Mouse (Mus musculus) midbrain, embryonic 10.5 days (tissue): ENCODE results near the gene Arl1. TPM values are rescaled to one million over a fixed set of nuclear protein-coding genes. Genes with fewer than 3 reads are reported as not detected.
"Not testable (repeated sequence)": the region's sequence is repeated elsewhere in the genome, so short reads cannot be mapped to it uniquely, and the experiment has no call there.

Experiments
- DNase-seq: peaks from one replicate; pipeline ENCODE4 v3.0.0-alpha.2; 2017; ENCODE audit warnings: low spot score
- H3K27ac ChIP-seq: fragments of 300-500 bp; sonication (generic); replicated peaks from 2 replicates; pipeline ENCODE4 v1.5.1; 2016; ENCODE audit warnings: mild to moderate bottlenecking
- H3K27me3 ChIP-seq: fragments of 300-500 bp; sonication (generic); 2 replicates; pipeline ENCODE4 v1.6.1; 2016; ENCODE audit warnings: low read depth, mild to moderate bottlenecking; ENCODE audit not compliant: poor library complexity, severe bottlenecking
- H3K36me3 ChIP-seq: fragments of 300-500 bp; sonication (generic); 2 replicates; pipeline ENCODE4 v1.6.1; 2016; ENCODE audit warnings: mild to moderate bottlenecking, moderate library complexity
- H3K4me1 ChIP-seq: fragments of 300-500 bp; sonication (generic); 2 replicates; pipeline ENCODE4 v1.6.1; 2016
- H3K4me3 ChIP-seq: fragments of 300-500 bp; sonication (generic); 2 replicates; pipeline ENCODE4 v1.5.1; 2016; ENCODE audit warnings: mild to moderate bottlenecking, moderate library complexity
- H3K9me3 ChIP-seq: fragments of 300-500 bp; sonication (generic); replicated peaks from 2 replicates; pipeline ENCODE4 v1.6.1; 2016; ENCODE audit warnings: mild to moderate bottlenecking
- WGBS: fragments of 180-500 bp; shearing (Covaris S2); methylation state at CpG from one replicate; pipeline ENCODE4 v1.1.7; 2016; 5-methylcytosine and 5-hydroxymethylcytosine counted together
- polyA plus RNA-seq: library from polyadenylated mRNA; unstranded; fragments of >200 nt; fragmentation: Nextera tagmentation; extraction: Ambion mirVana; gene quantifications from 2 replicates; pipeline ENCODE4 v1.2.1, GENCODE M21; 2016

Arl1 gene
- polyA plus RNA-seq, 1 experiment from 2014 or later = 162 TPM

DNA sequence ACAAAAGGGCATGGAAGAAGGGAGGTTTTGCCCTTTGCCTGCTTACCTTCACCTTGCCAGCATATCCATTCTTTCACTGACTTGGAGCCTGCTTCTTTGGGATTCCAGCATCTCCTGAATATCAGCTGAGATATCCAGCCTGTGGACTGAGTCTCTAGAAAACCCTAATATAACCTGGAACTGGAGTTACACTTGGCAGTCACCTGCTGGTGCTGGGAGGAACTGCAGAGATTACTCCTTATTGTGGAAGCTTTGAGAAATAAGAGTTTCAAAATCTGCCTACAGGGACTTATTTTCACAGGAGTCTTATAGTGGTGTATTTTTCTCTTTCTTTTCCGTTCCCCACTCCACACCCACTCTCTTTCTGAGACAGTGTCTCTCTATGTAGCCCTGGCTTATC lies 3.5 kb upstream of the Arl1 start:
- Histone ChIP-seq H3K27ac (no peak overlapping the region), H3K27me3 (no peaks in the 10 kb centered on the region), H3K4me3 (no peak overlapping the region), H3K36me3 (no peaks in the 10 kb centered on the region), H3K4me1 (peaks cover 11% of the 10 kb centered on the region), H3K9me3 (no peaks in the 10 kb centered on the region)
- 35% methylated on average over 1 of the region's 1 CpGs for WGBS
- DNase-seq = peak; percentile 30

DNA sequence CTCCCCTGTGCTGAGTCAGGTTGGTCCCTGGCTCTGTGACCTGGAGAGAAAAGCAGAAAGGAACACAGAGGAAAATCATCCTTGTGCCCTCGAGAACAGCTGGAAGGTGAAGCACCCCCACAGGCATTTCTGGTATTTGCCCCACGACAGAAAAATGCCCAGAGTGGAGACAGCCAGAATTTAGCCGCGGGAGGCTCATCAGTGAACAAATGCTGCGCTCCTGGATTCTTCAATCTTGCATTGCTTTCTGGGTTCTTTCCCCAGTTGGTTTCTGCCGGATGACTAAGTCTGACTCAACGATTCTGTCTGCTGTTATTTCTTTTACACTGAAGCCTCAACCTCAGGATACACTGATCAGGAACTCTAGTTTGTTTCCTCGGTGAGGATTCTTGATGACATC lies 2.5 kb upstream of the Arl1 start:
- Histone ChIP-seq H3K9me3 (no peaks in the 10 kb centered on the region), H3K27me3 (no peaks in the 10 kb centered on the region), H3K4me3 (no peak overlapping the region), H3K4me1 (peaks cover 19% of the 10 kb centered on the region), H3K36me3 (no peaks in the 10 kb centered on the region), H3K27ac (no peak overlapping the region)
- 74% methylated on average over 8 of the region's 8 CpGs for WGBS
- no peak for DNase-seq

GRCm38 (mm10) chr10:88731496-88732308 lies 1.0 kb downstream of the Arl1 start:
- Histone ChIP-seq H3K4me1 (peaks cover 19% of the 10 kb centered on the region), H3K27ac (peak overlapping the region; percentile 90), H3K36me3 (peaks cover 16% of the 10 kb centered on the region), H3K27me3 (no peaks in the 10 kb centered on the region), H3K9me3 (no peaks in the 10 kb centered on the region), H3K4me3 (peak overlapping the region; percentile 92)
- 2% methylated on average over 59 of the region's 61 CpGs for WGBS
- DNase-seq = no peak

- Histone ChIP-seq H3K36me3 (peaks cover 22% of the 10 kb centered on the region), H3K9me3 (no peaks in the 10 kb centered on the region), H3K27ac (peak overlapping the region; percentile 90; the same call in 1 of the 2 replicates), H3K27me3 (no peaks in the 10 kb centered on the region), H3K4me3 (peak overlapping the region; percentile 92), H3K4me1 (peaks cover 19% of the 10 kb centered on the region)
- whole genome bisulfite sequencing = 23% methylated on average over 6 of the region's 6 CpGs
- no peak for DNase-seq
Measured at GRCm38 (mm10) chr10:88732309-88732622, 1.6 kb downstream of the Arl1 start.

GRCm38 (mm10) chr10:88739074-88739473 lies 8.4 kb downstream of the Arl1 start:
- not testable (repeated sequence) for H3K27ac ChIP-seq, H3K9me3 ChIP-seq, H3K4me1 ChIP-seq, DNase-seq, H3K4me3 ChIP-seq, H3K27me3 ChIP-seq
- WGBS = 94% methylated on average over 8 of the region's 8 CpGs
- H3K36me3 ChIP-seq = peaks cover 77% of the 10 kb centered on the region

DNA sequence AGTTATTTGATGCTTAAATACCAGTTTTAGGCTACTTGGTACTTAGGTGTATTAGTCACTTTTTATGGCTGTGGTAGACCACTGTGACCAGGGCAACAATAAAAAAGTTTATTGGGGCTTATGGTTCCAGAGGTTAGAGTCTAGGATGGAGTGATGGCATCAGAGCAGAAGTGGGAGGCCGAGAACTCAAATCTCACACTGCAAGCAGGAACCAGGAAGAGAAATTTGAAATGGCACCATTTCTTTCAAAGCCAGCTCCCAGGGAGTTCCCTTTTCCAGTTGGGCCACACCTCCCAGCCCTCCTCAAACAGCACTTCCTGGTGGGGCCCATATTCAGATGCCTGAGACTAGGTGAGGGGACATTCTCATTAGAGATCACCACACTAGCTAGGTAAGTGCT lies 9.2 kb downstream of the Arl1 start:
- peaks cover 81% of the 10 kb centered on the region for H3K36me3 ChIP-seq
- H3K4me3 ChIP-seq = no peak overlapping the region
- H3K4me1 ChIP-seq = no peaks in the 10 kb centered on the region
- H3K27ac ChIP-seq = no peak overlapping the region
- no peaks in the 10 kb centered on the region for H3K9me3 ChIP-seq
- DNase-seq = no peak
- 92% methylated on average over 1 of the region's 1 CpGs for WGBS
- no peaks in the 10 kb centered on the region for H3K27me3 ChIP-seq

GRCm38 (mm10) chr10:88740781-88741180 lies 10.1 kb downstream of the Arl1 start:
- no peak overlapping the region for H3K27ac ChIP-seq
- no peaks in the 10 kb centered on the region for H3K27me3 ChIP-seq
- 96% methylated on average over 5 of the region's 5 CpGs for WGBS
- no peaks in the 10 kb centered on the region for H3K4me1 ChIP-seq
- H3K4me3 ChIP-seq = no peak overlapping the region
- no peaks in the 10 kb centered on the region for H3K9me3 ChIP-seq
- no peak for DNase-seq
- peaks cover 85% of the 10 kb centered on the region for H3K36me3 ChIP-seq

DNA sequence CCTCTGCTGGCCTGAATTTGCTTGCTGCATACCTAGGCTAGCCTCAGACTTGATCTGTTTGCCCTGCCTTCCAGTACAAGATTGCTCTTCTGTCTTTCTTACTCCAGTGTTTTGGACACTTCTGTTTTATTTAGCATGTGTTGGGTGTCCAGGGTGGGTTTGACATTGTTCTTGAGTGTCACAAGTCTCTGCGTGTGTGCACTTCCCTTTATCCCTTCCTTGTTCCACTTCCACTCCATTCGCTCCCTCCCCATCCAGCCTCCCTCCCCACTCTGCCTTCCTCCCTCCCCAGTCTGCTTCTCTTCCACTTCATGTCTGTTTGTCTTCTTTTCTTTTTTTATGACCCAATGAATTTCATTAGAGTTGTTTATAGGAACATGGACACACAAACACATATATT lies 10.8 kb downstream of the Arl1 start:
- peaks cover 83% of the 10 kb centered on the region for H3K36me3 ChIP-seq

DNA sequence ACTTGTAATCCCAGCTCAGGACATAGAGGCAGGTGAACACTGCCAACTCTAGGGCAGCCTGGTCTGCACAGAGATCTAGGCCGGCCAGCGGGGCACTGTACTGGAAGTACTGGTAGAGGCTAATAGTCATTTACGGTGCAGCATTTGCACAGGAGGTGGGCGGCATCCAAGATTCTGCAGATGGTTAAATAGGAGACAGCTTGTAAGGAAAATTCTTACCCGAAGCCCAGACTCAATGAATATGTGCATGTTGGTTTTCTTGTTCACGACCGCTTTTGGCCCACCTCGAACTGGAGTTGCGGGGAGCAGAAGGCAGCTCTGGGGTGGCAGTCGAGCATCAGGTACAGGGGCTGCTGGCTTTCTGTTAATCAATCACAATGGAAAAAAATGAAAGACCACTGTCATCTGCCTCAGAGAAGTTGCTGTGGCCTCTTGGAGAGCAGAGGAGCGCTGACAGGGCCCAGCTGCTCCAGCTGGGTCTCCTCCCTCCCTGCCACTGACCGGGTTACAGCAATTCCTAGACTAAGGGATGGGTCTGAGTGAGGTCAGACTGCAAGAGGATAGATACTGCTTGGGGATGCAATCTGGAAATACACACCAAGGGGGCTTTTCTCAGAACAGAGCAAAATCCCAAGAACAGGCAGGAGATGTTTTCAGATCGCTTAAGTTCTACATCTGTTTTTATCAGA lies 31.0 kb downstream of the Arl1 start:
- H3K4me3 ChIP-seq = no peak overlapping the region
- H3K27ac ChIP-seq = no peak overlapping the region
- H3K9me3 ChIP-seq = no peaks in the 10 kb centered on the region
- no peaks in the 10 kb centered on the region for H3K27me3 ChIP-seq
- no peak for DNase-seq
- WGBS = 95% methylated on average over 13 of the region's 13 CpGs
- H3K4me1 ChIP-seq = no peaks in the 10 kb centered on the region
- peaks cover 99% of the 10 kb centered on the region for H3K36me3 ChIP-seq

More for the DNA sequence above, 10.8 kb downstream of the Arl1 start:
- H3K4me1 ChIP-seq = no peaks in the 10 kb centered on the region
- WGBS = 91% methylated on average over 2 of the region's 2 CpGs
- H3K27me3 ChIP-seq = no peaks in the 10 kb centered on the region
- H3K27ac ChIP-seq = no peak overlapping the region
- no peak for DNase-seq
- no peak overlapping the region for H3K4me3 ChIP-seq
- no peaks in the 10 kb centered on the region for H3K9me3 ChIP-seq

DNA sequence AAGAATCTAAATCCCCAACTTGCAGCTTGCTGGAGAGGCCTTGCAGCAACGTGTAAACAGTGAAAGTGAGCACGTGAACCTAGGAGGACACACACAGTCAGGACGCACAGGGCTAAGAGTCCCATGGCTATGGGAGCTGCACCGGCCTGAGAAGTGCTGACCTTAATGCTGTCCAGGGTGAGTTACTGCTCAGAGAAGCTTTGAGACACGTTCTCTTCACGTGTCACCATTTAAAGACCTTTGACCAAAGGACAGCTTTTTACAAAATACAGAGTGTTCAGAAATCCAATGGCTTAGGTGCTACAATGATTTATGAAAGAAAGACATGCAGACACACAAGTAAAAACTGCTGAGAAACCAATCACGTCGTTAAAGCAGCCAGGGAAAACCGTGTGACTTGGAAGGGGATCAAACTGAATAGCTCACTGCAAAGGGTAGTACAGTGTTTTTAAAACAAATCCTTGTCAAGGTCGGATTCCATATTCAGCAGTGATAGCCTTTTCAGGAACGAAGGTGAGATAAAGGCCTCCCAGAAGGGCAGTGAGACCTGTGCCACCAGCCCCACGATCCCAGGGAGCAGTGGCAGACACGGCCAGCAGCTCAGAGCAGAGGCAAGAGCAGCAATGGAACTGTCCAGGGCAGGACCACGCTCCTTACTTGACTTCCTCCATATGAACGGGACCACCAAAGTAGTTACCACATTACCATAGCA lies 34.9 kb downstream of the Arl1 start:
- Histone ChIP-seq H3K27me3 (no peaks in the 10 kb centered on the region), H3K9me3 (no peaks in the 10 kb centered on the region), H3K4me1 (no peaks in the 10 kb centered on the region), H3K27ac (no peak overlapping the region), H3K4me3 (no peak overlapping the region), H3K36me3 (peaks cover 98% of the 10 kb centered on the region)
- DNase-seq = no peak
- WGBS = 91% methylated on average over 15 of the region's 15 CpGs

DNA sequence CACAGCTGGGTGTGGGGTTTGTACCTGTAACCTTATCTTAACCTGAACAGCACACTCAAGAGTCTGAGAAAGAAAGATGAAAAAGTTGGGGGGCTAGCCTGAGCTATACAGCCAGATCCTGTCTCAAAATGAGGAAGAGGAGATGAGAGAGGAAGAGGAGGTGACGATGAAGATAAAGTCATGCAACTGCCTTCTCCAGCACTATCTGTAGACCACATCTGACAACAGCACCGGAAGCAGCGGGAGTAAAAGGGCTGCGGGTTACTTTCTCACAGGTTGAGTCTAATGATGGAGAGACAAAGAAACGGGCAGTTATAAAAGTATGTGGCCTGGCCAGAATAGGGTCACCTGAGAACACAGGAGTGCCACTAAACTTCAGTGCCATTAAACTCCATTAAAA lies 38.3 kb downstream of the Arl1 start:
- H3K9me3 ChIP-seq = no peaks in the 10 kb centered on the region
- H3K36me3 ChIP-seq = peaks cover 95% of the 10 kb centered on the region
- H3K4me1 ChIP-seq = no peaks in the 10 kb centered on the region
- H3K4me3 ChIP-seq = no peak overlapping the region
- DNase-seq = no peak
- WGBS = 95% methylated on average over 5 of the region's 5 CpGs
- no peak overlapping the region for H3K27ac ChIP-seq
- H3K27me3 ChIP-seq = no peaks in the 10 kb centered on the region

DNA sequence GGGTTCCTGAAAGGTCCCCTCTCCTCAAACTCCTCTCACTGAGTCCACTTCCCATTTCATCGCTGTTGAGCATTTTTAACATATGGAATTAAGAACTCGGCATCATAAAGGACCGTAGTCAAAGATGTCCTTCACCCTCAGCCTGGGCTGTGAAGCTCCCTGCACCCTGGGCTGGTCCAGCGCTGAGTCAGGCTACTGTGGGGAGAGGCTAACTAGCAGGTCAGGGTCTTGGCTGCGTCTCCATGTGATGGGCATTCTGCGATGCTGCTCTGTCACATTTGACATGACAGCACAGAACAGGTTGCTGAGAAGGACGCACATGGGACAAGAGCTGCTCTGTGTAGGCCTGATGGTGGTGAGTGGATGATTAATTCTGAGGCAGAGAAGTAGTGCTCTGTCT lies 39.0 kb downstream of the Arl1 start:
- Histone ChIP-seq H3K27me3 (no peaks in the 10 kb centered on the region), H3K4me3 (no peak overlapping the region), H3K36me3 (peaks cover 95% of the 10 kb centered on the region), H3K9me3 (no peaks in the 10 kb centered on the region), H3K4me1 (no peaks in the 10 kb centered on the region), H3K27ac (no peak overlapping the region)
- 95% methylated on average over 7 of the region's 7 CpGs for WGBS
- DNase-seq = no peak

DNA sequence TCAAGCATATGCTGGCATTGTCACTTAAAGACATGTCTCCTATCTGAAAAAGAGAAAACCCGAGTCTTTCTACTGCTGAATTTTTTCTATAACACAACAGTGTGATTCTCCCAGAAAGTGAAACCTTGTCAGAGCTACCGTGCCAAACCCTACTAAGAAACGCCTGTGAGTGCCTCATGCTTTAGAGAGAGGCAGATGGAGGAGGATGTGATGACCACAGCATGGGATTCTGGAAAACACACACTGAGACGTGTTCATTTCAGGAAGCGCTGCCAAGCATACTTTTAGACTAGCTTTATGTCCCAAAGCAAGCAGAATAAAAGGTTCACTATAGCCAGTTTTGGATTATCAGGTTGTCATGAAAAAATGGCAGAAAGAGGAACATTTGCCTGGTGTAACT lies 42.3 kb downstream of the Arl1 start:
- H3K36me3 ChIP-seq = peaks cover 94% of the 10 kb centered on the region
- not testable (repeated sequence) for H3K9me3 ChIP-seq, DNase-seq, H3K27ac ChIP-seq, H3K4me3 ChIP-seq, H3K4me1 ChIP-seq, H3K27me3 ChIP-seq
- WGBS = 89% methylated on average over 5 of the region's 5 CpGs
